Mouse (Mus musculus): ENCODE measurements around the gene P2rx3. TPM values are rescaled to one million over a fixed set of nuclear protein-coding genes. Genes with fewer than 3 reads are reported as not detected.

Gene P2rx3
- total RNA-seq, 2 experiments from 2014 or later: 0.57 to 0.69 TPM

Other genes with a start within 250 kb of the P2rx3 start
- gene Ube2l6, start 238.6 kb downstream of the P2rx3 start, total RNA-seq (2021): 1 to 10 TPM; 2.6 to 3.5 TPM
- 10 to 100 TPM; 58.7 to 84.0 TPM for gene Smtnl1, start 214.8 kb downstream of the P2rx3 start, total RNA-seq (2021)
- gene Timm10, start 210.5 kb downstream of the P2rx3 start, total RNA-seq (2021): 10 to 100 TPM; 39.6 to 55.9 TPM
- 10 to 100 TPM in 1 of 2 experiments, 1 to 10 TPM in 1; 7.6 to 19.2 TPM for gene Slc43a1, start 198.6 kb downstream of the P2rx3 start, total RNA-seq (2021)
- under 1 TPM; 0.20 to 0.26 TPM for gene Rtn4rl2, start 150.8 kb downstream of the P2rx3 start, total RNA-seq (2021)
- 10 to 100 TPM; 17.9 to 30.2 TPM for gene Slc43a3, start 100.9 kb downstream of the P2rx3 start, total RNA-seq (2021)
- gene Prg2, start 57.0 kb downstream of the P2rx3 start, total RNA-seq (2021): not detected
- gene Prg3, start 49.2 kb downstream of the P2rx3 start, total RNA-seq (2021): not detected
- gene Ssrp1, start 228 bp downstream of the P2rx3 start, total RNA-seq (2021): 10 to 100 TPM; 24.4 to 28.3 TPM
- gene Tnks1bp1, start 10.6 kb upstream of the P2rx3 start, total RNA-seq (2021): 10 to 100 TPM; 27.2 to 29.6 TPM
- 10 to 100 TPM in 1 of 2 experiments, 1 to 10 TPM in 1; 8.8 to 14.6 TPM for gene Aplnr, start 98.8 kb upstream of the P2rx3 start, total RNA-seq (2021)
- 1 to 10 TPM in 1 of 2 experiments, under 1 TPM in 1; 0.76 to 1.5 TPM for gene Lrrc55, start 159.7 kb upstream of the P2rx3 start, total RNA-seq (2021)

All from gastrocnemius, postnatal 36 days (tissue).